Mouse (Mus musculus) heart, postnatal 0 days (tissue): ENCODE measurements around the gene Prdm5. TPM values are rescaled to one million over a fixed set of nuclear protein-coding genes. Genes with fewer than 3 reads are reported as not detected.

Experiments
- ATAC-seq: fragments of 200-750 bp; cut with Nextera tagmentation; 2 replicates; pipeline ENCODE4 v1.8.0; 2017; ENCODE audit warnings: low read depth, moderate number of reproducible peaks, moderate library complexity; ENCODE audit not compliant: insufficient read depth
- DNase-seq: peaks from one replicate; pipeline ENCODE4 v3.0.0-alpha.2; 2016; ENCODE audit warnings: low spot score
- H3K27ac ChIP-seq: fragments of 300-500 bp; sonication (generic); 2 replicates; pipeline ENCODE4 v1.5.1; 2014; ENCODE audit warnings: low read depth, mild to moderate bottlenecking
- H3K27me3 ChIP-seq: fragments of 300-500 bp; sonication (generic); 2 replicates; pipeline ENCODE4 v1.6.1; 2014; ENCODE audit warnings: low read length, mixed read lengths; ENCODE audit not compliant: control insufficient read depth, insufficient read depth
- H3K36me3 ChIP-seq: fragments of 300-500 bp; sonication (generic); replicated peaks from 2 replicates; pipeline ENCODE4 v1.6.1; 2014; ENCODE audit warnings: low read length, mixed read lengths; ENCODE audit not compliant: control insufficient read depth, insufficient read depth
- H3K4me1 ChIP-seq: fragments of 300-500 bp; sonication (generic); 2 replicates; pipeline ENCODE4 v1.6.1; 2014; ENCODE audit warnings: antibody characterized with exemption; ENCODE audit not compliant: control insufficient read depth, insufficient read depth
- H3K4me2 ChIP-seq: fragments of 300-500 bp; sonication (generic); 2 replicates; pipeline ENCODE4 v1.6.1; 2014; ENCODE audit warnings: low read depth, mild to moderate bottlenecking, low read length, moderate library complexity
- H3K4me3 ChIP-seq: fragments of 300-500 bp; sonication (generic); 2 replicates; pipeline ENCODE4 v1.5.1; 2014; ENCODE audit warnings: low read depth, low read length
- H3K9ac ChIP-seq: fragments of 300-500 bp; sonication (generic); replicated peaks from 2 replicates; pipeline ENCODE4 v1.6.1; 2014; ENCODE audit warnings: low read depth, low read length, mixed read lengths
- H3K9me3 ChIP-seq: fragments of 300-500 bp; sonication (generic); replicated peaks from 2 replicates; pipeline ENCODE4 v1.6.1; 2016; ENCODE audit warnings: low read length; ENCODE audit not compliant: control insufficient read depth
- CTCF ChIP-seq: IDR thresholded peaks from 2 replicates; pipeline ENCODE4 v1.5.1; 2016; ENCODE audit warnings: antibody characterized with exemption, control low read depth, low read depth
- EP300 ChIP-seq: IDR thresholded peaks from 2 replicates; pipeline ENCODE4 v1.6.1; 2016; ENCODE audit warnings: antibody characterized with exemption, low read depth
- WGBS: fragments of 180-500 bp; shearing (Covaris S2); extraction: QIAGEN DNeasy Blood & Tissue Kit; methylation state at CpG from one replicate; pipeline ENCODE4 v1.1.7; 2014; 5-methylcytosine and 5-hydroxymethylcytosine counted together
- polyA plus RNA-seq: library from polyadenylated mRNA; unstranded; fragments of >200 nt; fragmentation: Nextera tagmentation; extraction: Ambion mirVana; gene quantifications from 2 replicates; pipeline ENCODE4 v1.2.1, GENCODE M21; 2015
- total RNA-seq: library from RNA; depleted of rRNA; stranded (reverse); fragments of >200 nt; gene quantifications from 2 replicates; pipeline ENCODE4 v1.2.3, GENCODE M21; 2014; ENCODE audit warnings: low replicate concordance; rRNA removed

Gene Prdm5
- total and polyA plus RNA-seq, 2 experiments from 2014 or later, result 12.5 to 14.3 TPM

DNA sequence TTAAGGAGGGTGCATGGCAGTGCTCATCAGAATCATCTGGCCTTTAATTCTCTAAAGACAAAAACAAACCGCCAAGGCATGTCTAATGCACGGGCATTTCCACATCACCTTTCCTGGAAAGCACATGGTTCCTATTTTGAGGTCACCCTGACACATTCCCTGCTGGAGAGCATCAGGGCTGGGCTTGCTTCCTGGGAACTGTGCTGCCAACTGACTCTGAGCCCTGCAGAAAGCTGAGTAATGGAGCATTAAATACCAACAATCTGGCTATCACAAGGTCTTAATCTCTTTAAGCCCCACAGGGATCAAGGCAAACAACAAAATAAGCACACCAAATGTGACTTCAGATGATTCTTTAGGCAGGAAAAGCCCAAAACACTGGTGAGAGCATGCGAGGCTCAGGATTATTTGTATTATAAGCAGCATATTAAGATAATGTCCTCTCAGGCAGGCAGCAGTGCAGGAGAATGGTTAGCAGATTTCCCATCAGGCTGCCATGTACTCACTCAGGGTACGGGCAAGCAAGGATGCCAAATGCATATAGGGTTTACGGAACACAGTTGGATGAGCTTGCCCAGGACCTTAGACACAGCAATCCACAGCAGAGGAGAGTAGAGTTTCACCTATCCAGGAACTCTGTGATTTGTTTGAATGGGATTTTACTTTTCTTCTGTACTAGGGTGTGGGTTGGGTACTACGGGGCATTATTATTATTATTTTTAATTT lies 190.8 kb downstream of the Prdm5 start:
- H3K4me2 ChIP-seq, result no peak overlapping the region
- TF ChIP-seq EP300, result no peak
- TF ChIP-seq CTCF, result no peak
- no peak overlapping the region for H3K27ac ChIP-seq
- H3K4me1 ChIP-seq, result no peaks in the 10 kb centered on the region
- no peak overlapping the region for H3K4me3 ChIP-seq
- H3K9me3 ChIP-seq, result no peaks in the 10 kb centered on the region
- H3K36me3 ChIP-seq, result no peaks in the 10 kb centered on the region
- DNase-seq (no peak), ATAC-seq (no peak)
- no peaks in the 10 kb centered on the region for H3K27me3 ChIP-seq
- 49% methylated on average over 6 of the region's 6 CpGs for WGBS
- no peak overlapping the region for H3K9ac ChIP-seq

DNA sequence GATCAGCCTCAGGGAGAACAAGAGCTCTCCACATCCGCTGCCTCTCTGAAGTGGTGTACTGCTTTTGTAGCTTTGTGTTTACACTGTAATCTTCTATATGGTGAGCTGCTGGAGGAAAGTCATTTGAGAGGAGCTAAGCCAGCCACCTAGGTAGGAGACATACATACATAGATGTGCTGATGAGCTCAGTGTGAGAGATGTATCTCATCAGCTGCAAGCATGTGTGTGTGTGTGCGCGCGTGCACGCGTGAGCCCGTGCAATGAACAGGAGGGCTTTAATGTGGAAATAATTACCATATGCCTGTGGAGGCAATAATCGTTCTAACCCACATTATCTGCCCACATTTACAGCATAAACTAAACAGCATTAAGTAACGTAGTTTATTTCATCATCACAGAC lies 191.6 kb downstream of the Prdm5 start:
- Histone ChIP-seq H3K9me3 (no peaks in the 10 kb centered on the region), H3K27me3 (no peaks in the 10 kb centered on the region), H3K4me3 (no peak overlapping the region), H3K27ac (no peak overlapping the region), H3K36me3 (no peaks in the 10 kb centered on the region), H3K4me2 (no peak overlapping the region), H3K9ac (no peak overlapping the region), H3K4me1 (no peaks in the 10 kb centered on the region)
- WGBS, result 94% methylated on average over 9 of the region's 9 CpGs
- DNase-seq (no peak), ATAC-seq (no peak)
- TF ChIP-seq EP300, result no peak
- TF ChIP-seq CTCF, result no peak

Other genes with a start within 250 kb of the Prdm5 start
- 4.2 and 33.5 TPM in 2 replicates for gene Ndnf, start 107.4 kb upstream of the Prdm5 start, total RNA-seq
- gene Ndnf, start 107.4 kb upstream of the Prdm5 start, polyA plus RNA-seq, result 1.4 and 2.3 TPM in 2 replicates
- gene 4930544G11Rik, start 173.6 kb downstream of the Prdm5 start, total RNA-seq, result not detected in 2 replicates
- gene 4930544G11Rik, start 173.6 kb downstream of the Prdm5 start, polyA plus RNA-seq, result not detected in 2 replicates